Mouse (Mus musculus) embryonic facial prominence, embryonic 10.5 days (tissue): ENCODE measurements around the gene Mab21l1. TPM values are rescaled to one million over a fixed set of nuclear protein-coding genes. Genes with fewer than 3 reads are reported as not detected.

Experiments used
- DNase-seq: peaks from one replicate; pipeline ENCODE4 v3.0.0-alpha.2; 2017; ENCODE audit warnings: low spot score
- H3K27ac ChIP-seq: fragments of 300-500 bp; sonication (generic); replicated peaks from 2 replicates; pipeline ENCODE4 v1.5.1; 2016; ENCODE audit warnings: mild to moderate bottlenecking
- H3K27me3 ChIP-seq: fragments of 300-500 bp; sonication (generic); replicated peaks from 2 replicates; pipeline ENCODE4 v1.6.1; 2016; ENCODE audit warnings: low read depth, mild to moderate bottlenecking; ENCODE audit not compliant: poor library complexity, severe bottlenecking
- H3K36me3 ChIP-seq: fragments of 300-500 bp; sonication (generic); replicated peaks from 2 replicates; pipeline ENCODE4 v1.6.1; 2016; ENCODE audit warnings: mild to moderate bottlenecking, moderate library complexity
- H3K4me1 ChIP-seq: fragments of 300-500 bp; sonication (generic); 2 replicates; pipeline ENCODE4 v1.6.1; 2016
- H3K4me3 ChIP-seq: fragments of 300-500 bp; sonication (generic); 2 replicates; pipeline ENCODE4 v1.5.1; 2016; ENCODE audit warnings: mild to moderate bottlenecking, moderate library complexity
- H3K9me3 ChIP-seq: fragments of 300-500 bp; sonication (generic); 2 replicates; pipeline ENCODE4 v1.6.1; 2016; ENCODE audit warnings: mild to moderate bottlenecking
- WGBS: fragments of 180-500 bp; shearing (Covaris S2); methylation state at CpG from one replicate; pipeline ENCODE4 v1.1.7; 2016; 5-methylcytosine and 5-hydroxymethylcytosine counted together
- polyA plus RNA-seq: library from polyadenylated mRNA; unstranded; fragments of >200 nt; fragmentation: Nextera tagmentation; extraction: Ambion mirVana; gene quantifications from 2 replicates; pipeline ENCODE4 v1.2.1, GENCODE M21; 2016

Gene Mab21l1
- polyA plus RNA-seq: 55.1 and 62.6 TPM in 2 replicates

DNA sequence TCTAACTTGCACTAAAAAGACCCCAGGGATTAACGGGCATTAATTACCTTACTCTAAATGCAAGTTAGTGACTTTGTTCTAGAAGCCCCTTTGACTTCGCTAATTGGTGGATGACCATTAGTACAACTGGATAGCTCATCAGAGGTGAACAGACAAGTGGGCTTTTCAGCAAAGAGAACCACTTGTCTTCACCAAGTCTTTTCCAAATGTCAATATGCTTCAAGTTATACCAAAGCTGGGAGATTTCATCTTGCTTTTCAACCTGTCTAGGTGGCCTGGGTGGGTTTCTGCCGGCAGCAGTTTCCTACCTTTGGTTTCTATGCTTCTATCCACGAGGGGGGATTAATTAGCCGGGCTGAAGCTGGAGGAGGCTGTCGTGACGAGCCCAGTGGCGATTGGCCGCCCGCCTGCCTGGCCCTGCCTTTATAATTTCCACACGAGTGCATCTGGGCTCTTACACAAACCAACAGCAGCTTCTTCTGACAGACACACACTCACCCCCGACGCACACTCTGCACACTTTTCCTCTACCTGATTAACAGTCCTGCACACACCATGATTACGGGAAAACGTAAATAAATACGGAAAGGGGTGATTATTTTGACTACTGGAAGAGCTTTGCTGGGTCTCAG is at the start of gene Mab21l1:
TSS of gene Mab21l1 (plus strand) at position 455 of the 632 bp plus-strand sequence.
- Histone ChIP-seq H3K27me3 (peaks cover 96% of the 10 kb centered on the region), H3K4me3 (peak within 1 kb of the TSS; percentile 73), H3K9me3 (no peaks in the 10 kb centered on the region), H3K36me3 (no peaks in the 10 kb centered on the region), H3K27ac (peak within 1 kb of the TSS; percentile 93), H3K4me1 (peaks cover 61% of the 10 kb centered on the region)
- 1% methylated on average over 16 of the region's 16 CpGs for WGBS
- peak; percentile 84 for DNase-seq

DNA sequence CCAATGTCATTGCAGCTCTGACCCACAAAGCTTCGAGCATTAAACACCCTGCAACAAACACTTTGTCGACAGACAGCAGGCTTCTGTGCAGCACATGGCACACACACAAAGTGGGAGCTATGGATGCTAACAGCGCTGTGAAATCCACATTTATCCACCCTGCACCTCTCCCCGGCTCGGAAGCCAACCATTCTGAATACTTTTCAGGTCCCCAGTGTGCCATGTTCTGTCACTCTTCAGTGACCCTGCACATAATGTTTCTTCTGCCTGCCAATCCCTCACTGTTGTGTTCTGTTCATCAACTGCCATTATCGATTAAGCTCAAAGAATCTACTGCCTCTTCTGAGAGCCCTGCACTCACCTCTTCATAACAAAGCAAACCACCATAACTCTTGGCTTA is 48.6 kb upstream of the Mab21l1 start:
- no peak for DNase-seq
- no peaks in the 10 kb centered on the region for H3K9me3 ChIP-seq
- no peak overlapping the region for H3K4me3 ChIP-seq
- no peak overlapping the region for H3K27ac ChIP-seq
- H3K36me3 ChIP-seq: no peaks in the 10 kb centered on the region
- H3K27me3 ChIP-seq: no peaks in the 10 kb centered on the region
- H3K4me1 ChIP-seq: peaks cover 7% of the 10 kb centered on the region
- 70% methylated on average over 6 of the region's 6 CpGs for WGBS

DNA sequence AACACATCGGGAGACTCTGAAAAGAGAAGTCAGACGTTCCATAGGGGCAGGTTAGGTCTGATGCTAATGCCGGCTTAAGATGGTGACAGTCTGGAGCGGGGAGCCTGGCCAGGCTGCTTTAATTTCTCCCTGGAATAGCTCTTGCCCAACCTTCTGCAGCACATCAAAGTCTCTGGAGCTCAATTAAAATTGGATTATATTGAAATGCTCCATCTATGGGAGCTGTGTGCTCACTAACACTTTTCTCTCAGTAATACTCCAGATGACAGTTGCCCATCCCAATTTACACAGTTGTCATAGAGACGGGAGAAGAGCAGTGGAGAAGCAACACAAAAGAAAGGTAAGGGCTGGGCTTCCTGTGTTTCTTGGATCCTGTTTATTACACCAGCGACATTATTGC is 40.9 kb upstream of the Mab21l1 start:
- Histone ChIP-seq H3K27me3 (0 out of 2 replicates have a peak, but pooled peaks cover 4% of the 10 kb centered on the region), H3K27ac (no peak overlapping the region), H3K4me3 (no peak overlapping the region), H3K9me3 (no peaks in the 10 kb centered on the region), H3K36me3 (no peaks in the 10 kb centered on the region), H3K4me1 (peaks cover 6% of the 10 kb centered on the region)
- DNase-seq: no peak
- 71% methylated on average over 6 of the region's 6 CpGs for WGBS

DNA sequence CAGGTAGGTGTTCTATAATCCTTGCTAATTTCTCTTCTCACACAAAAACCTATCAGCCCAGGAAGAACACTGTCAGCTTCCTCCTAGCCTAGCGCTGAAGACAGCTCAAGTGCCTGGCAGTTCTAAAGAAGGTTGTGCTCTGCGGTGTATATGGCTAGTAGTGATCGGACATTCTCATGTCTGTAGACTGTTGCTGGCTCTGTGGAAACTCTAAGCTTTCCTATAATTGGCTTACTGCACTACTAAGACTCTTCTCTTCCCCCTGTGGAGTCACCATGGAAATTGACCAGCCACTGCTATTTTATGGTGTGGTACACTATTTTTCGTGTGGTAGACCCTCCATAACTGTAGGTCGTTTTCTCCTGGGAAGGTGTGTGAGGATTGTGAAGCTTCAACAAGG is 40.1 kb upstream of the Mab21l1 start:
- no peak overlapping the region for H3K27ac ChIP-seq
- no peaks in the 10 kb centered on the region for H3K9me3 ChIP-seq
- WGBS: 84% methylated on average over 5 of the region's 5 CpGs
- H3K4me3 ChIP-seq: no peak overlapping the region
- DNase-seq: no peak
- 0 out of 2 replicates have a peak, but pooled peaks cover 7% of the 10 kb centered on the region for H3K27me3 ChIP-seq
- peaks cover 6% of the 10 kb centered on the region for H3K4me1 ChIP-seq
- no peaks in the 10 kb centered on the region for H3K36me3 ChIP-seq

DNA sequence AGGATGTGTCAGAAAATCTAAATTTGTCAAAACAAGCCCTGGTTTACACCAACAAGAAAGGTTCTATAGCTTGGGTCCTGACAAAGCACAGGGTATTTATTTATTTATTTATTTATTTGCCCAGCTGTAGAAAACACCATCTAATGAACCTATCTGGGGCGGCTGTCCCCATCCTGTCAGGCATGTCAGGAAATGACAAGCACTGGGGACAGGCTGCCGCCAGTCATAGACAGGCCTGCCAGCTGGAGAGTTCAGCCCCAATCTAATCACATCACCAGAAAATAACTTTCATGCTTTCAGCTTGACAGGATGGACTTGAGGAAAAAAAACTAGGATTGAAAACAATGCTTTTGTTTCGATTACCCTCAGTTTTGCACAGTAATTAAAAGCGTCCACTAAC is 39.7 kb upstream of the Mab21l1 start:
- H3K27me3 ChIP-seq: peaks cover 10% of the 10 kb centered on the region; the same call in 1 of the 2 replicates
- no peaks in the 10 kb centered on the region for H3K36me3 ChIP-seq
- H3K27ac ChIP-seq: no peak overlapping the region
- no peaks in the 10 kb centered on the region for H3K9me3 ChIP-seq
- H3K4me3 ChIP-seq: no peak overlapping the region
- peaks cover 8% of the 10 kb centered on the region for H3K4me1 ChIP-seq
- WGBS: 75% methylated on average over 4 of the region's 4 CpGs
- DNase-seq: no peak

DNA sequence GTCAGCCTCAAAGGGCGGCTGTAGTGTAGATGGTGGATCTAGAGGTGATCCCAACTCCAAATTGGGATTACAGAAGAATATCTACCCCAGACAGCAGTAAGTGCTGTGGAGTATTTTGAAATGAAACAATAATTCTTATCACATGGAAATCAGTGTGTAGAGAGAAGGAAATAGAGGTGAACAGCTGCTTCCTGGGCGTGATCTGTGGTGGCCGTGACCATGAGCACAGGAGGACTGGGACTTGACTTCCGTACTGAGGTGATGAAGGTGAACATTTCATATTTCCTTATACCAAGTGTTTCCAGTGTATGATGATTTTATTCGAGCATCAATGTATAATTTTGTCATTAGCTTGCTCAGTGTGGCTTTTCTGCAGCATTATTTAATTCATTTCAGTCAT is 38.4 kb upstream of the Mab21l1 start:
- Histone ChIP-seq H3K4me3 (no peak overlapping the region), H3K36me3 (no peaks in the 10 kb centered on the region), H3K27ac (no peak overlapping the region), H3K4me1 (peaks cover 14% of the 10 kb centered on the region), H3K27me3 (peaks cover 20% of the 10 kb centered on the region; the same call in 1 of the 2 replicates), H3K9me3 (no peaks in the 10 kb centered on the region)
- 80% methylated on average over 5 of the region's 5 CpGs for WGBS
- DNase-seq: no peak

DNA sequence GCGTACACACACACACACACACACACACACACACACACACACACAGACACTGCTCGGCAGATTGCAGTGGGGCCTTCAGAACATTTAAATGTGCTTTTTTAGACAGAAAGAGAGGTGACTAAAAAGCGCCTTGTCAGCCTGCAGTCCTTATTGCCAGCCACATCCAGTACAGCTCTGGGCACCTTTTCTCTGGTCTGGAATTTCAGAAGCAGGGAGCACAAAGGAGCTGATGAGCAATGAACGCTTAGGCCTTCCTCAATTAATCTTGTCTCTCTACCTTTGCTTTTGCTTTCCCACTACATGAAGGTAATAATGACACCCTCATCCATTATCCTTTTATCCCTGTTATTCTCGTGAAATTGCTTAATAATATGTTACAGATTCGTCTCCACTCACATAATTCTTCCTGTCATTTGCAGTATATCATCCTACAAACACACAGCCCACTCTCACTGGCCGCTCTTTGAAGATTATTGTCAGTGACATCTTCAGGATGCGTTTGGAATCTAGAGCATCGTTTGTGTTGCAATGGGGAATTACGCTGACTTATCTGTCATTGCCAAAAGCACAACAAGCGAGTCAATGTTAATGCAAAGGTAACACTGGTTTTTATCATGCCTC is 31.8 kb upstream of the Mab21l1 start:
- Histone ChIP-seq H3K27me3 (peaks cover 45% of the 10 kb centered on the region), H3K36me3 (no peaks in the 10 kb centered on the region)
- 61% methylated on average over 11 of the region's 11 CpGs for WGBS

DNA sequence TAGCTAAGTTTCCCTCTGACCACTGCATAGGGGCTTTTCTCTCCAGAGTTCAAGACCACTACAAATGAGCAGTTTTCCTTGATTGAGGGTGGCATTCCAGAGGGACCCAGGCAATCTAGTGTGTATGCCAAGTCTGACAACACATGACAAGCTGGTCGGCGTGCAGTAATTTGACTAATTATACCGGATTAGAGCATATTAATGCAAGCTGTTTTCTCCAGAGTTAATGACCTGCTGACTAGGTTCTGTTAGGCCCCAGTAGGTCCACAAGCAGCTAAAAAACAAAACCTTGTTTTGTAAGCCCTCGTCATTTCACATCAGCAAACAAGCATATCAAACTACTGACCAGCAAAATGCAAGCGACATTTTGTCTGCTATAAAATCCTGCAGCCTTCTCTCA is 30.9 kb upstream of the Mab21l1 start:
- H3K9me3 ChIP-seq: no peaks in the 10 kb centered on the region
- no peak overlapping the region for H3K27ac ChIP-seq
- H3K4me1 ChIP-seq: peaks cover 51% of the 10 kb centered on the region
- no peaks in the 10 kb centered on the region for H3K36me3 ChIP-seq
- H3K27me3 ChIP-seq: peaks cover 42% of the 10 kb centered on the region
- 44% methylated on average over 5 of the region's 5 CpGs for WGBS
- no peak for DNase-seq
- no peak overlapping the region for H3K4me3 ChIP-seq

More for the DNA sequence above, 31.8 kb upstream of the Mab21l1 start:
- Histone ChIP-seq H3K27ac (no peak overlapping the region), H3K9me3 (no peaks in the 10 kb centered on the region), H3K4me3 (no peak overlapping the region), H3K4me1 (peaks cover 43% of the 10 kb centered on the region)
- no peak for DNase-seq

DNA sequence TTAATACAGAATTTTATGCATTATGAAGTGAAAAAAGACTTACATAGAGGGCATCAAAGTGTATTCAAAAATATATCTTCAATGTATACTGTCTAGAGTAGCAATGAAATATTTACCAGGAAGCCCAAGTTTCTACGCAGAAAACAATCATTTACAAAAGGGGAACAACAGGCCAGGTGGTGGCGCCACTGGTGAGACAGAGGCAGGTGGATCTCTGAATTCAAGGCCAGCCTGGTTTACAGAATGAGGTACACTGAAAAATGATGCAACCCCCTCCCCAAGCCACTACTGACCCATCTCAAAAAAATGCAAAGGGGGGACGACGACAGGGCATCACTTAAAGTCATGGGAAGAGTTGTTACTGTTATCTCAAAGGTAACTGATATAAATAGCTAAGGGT is 29.8 kb upstream of the Mab21l1 start:
- no peak overlapping the region for H3K27ac ChIP-seq
- no peaks in the 10 kb centered on the region for H3K36me3 ChIP-seq
- 85% methylated on average over 4 of the region's 4 CpGs for WGBS
- H3K27me3 ChIP-seq: peaks cover 36% of the 10 kb centered on the region
- H3K4me1 ChIP-seq: peaks cover 58% of the 10 kb centered on the region
- H3K4me3 ChIP-seq: no peak overlapping the region
- H3K9me3 ChIP-seq: no peaks in the 10 kb centered on the region
- DNase-seq: no peak

DNA sequence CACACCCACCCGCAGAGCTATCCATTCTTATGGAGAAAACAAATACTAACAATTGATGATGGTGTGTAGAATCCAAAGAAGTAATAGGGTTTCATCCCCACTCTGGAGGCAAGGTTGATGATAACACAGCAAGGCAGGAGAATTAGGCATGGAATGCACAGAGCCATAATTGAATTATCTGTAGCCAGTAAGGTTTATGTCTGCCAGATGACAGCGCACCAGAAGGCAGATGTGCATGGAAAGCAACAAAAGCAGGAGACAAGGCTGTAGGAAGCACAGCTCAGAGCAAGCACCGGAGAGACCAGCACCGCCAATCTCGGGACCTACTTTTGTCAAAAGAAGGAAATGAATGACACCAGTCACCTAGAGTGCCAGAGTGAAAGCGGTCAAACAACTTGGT is 28.4 kb upstream of the Mab21l1 start:
- peaks cover 57% of the 10 kb centered on the region for H3K4me1 ChIP-seq
- H3K36me3 ChIP-seq: no peaks in the 10 kb centered on the region
- H3K9me3 ChIP-seq: no peaks in the 10 kb centered on the region
- H3K4me3 ChIP-seq: no peak overlapping the region
- peaks cover 36% of the 10 kb centered on the region for H3K27me3 ChIP-seq
- no peak overlapping the region for H3K27ac ChIP-seq
- WGBS: 82% methylated on average over 6 of the region's 6 CpGs
- no peak for DNase-seq

DNA sequence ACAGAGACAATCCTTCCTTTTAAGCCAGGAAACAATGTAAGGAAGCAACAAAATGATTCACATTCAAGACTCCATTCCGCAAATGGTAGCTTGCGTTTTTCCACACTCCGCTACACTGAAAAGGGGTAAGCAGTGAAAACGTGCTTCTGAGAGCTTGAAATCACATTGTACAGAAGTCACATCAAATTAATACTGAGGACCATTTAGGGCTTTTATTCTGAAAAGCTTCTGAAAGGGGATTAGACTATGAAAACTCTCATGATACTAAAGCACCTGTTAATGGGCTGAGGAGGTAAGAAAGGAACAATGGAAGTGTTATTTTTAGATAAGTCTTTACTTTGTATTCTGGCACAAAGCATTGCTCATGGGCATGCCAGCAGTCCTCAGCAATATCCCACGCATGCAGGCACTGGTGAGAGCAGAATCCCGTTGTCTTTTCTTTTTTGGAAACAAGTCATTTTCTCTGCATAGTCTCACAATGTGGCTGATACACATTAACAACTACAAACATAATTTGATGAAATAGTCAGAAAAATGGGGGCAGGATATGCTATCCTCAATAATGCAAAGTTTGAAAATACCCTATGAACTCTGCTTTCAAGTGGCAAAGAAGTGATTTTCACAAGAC is 27.2 kb upstream of the Mab21l1 start:
- no peaks in the 10 kb centered on the region for H3K9me3 ChIP-seq
- no peak overlapping the region for H3K27ac ChIP-seq
- DNase-seq: no peak
- 62% methylated on average over 6 of the region's 6 CpGs for WGBS
- peaks cover 42% of the 10 kb centered on the region for H3K27me3 ChIP-seq
- peaks cover 57% of the 10 kb centered on the region for H3K4me1 ChIP-seq
- no peak overlapping the region for H3K4me3 ChIP-seq
- no peaks in the 10 kb centered on the region for H3K36me3 ChIP-seq

DNA sequence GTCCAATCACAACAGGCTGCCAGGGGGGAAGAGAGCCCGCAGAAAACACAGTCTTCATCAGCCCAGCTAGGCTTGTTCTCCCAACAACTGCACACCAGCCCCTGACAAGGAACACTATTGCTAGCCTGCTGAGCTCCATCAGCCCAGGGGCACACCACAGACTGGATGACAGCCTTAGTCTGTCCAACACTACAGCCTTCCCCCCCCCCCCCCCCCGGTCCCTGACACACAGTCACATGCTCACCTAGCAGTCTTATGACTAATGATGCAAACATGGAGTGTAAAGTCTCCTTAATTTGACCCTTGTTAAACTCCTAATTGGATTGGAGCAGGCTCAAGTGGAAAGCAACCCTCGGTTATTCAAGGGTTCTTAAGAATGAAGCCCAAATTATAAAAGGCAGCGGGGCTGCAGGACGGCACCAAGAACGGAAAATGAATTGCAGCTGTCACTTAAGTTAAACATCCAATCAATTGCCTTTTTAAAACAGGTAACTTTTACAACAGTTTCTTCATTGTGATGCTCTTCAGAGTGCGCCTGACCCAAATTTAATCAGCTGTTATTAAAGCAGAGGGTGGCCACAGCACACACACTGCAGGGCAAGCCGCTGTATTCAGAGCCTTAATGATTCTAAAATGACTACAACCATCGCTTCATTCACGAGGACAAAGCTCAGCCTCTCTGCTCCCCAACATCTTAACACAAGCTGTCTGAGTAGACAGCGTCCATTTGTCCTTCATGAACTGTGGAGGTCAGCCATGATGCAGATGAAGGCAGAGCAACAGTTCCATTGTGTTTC is 26.3 kb upstream of the Mab21l1 start:
- 32% methylated on average over 11 of the region's 11 CpGs for WGBS
- Histone ChIP-seq H3K4me1 (peaks cover 49% of the 10 kb centered on the region), H3K27ac (peak overlapping the region; percentile 35; the same call in 1 of the 2 replicates), H3K36me3 (no peaks in the 10 kb centered on the region), H3K9me3 (no peaks in the 10 kb centered on the region), H3K27me3 (peaks cover 51% of the 10 kb centered on the region), H3K4me3 (no peak overlapping the region)
- DNase-seq: peak; percentile 52
